Mouse (Mus musculus) heart, postnatal 0 days (tissue): ENCODE measurements at regions not wholly inside any gene's neighbourhood (a gene's known extent, or its start where the extent isn't known, plus 50 kb on each side); places are given as distances from the start of the nearest gene placed in this dataset.

Experiments
- CTCF ChIP-seq: IDR thresholded peaks from 2 replicates; pipeline ENCODE4 v1.5.1; 2016; ENCODE audit warnings: antibody characterized with exemption, control low read depth, low read depth
- EP300 ChIP-seq: IDR thresholded peaks from 2 replicates; pipeline ENCODE4 v1.6.1; 2016; ENCODE audit warnings: antibody characterized with exemption, low read depth

- TF ChIP-seq CTCF, result no peak
- TF ChIP-seq EP300, result no peak
These were observed 483.8 kb downstream of the Bnc2 start for GRCm38 (mm10) chr4:84191303-84191702.
